Mouse (Mus musculus) ovary, postnatal 36 days (tissue): ENCODE results near the gene Tfap2b.

Experiments used
- DNase-seq: peaks from one replicate; pipeline ENCODE4 v3.0.0; 2022; ENCODE audit warnings: low spot score, mixed read lengths

Gene Tfap2b

GRCm38 (mm10) chr1:19208641-19209358 lies at the start of gene Tfap2b:
Gene Tfap2b (plus strand): TSS chr1:19208914.
- DNase-seq, result no peak

- no peak for DNase-seq
Measured at GRCm38 (mm10) chr1:19178742-19179397, 29.8 kb upstream of the Tfap2b start.

- DNase-seq, result no peak
Measured at GRCm38 (mm10) chr1:19205649-19206048, 3.1 kb upstream of the Tfap2b start.

- DNase-seq, result no peak
Measured at GRCm38 (mm10) chr1:19206194-19206593, 2.5 kb upstream of the Tfap2b start.

GRCm38 (mm10) chr1:19207611-19208010 lies 1.1 kb upstream of the Tfap2b start:
- DNase-seq, result no peak

- DNase-seq, result no peak
Measured at GRCm38 (mm10) chr1:19209359-19209745, 638 bp downstream of the Tfap2b start.

- no peak for DNase-seq
Measured at GRCm38 (mm10) chr1:19209776-19210175, 1.1 kb downstream of the Tfap2b start.

GRCm38 (mm10) chr1:19210215-19211032 lies 1.7 kb downstream of the Tfap2b start:
- no peak for DNase-seq

- DNase-seq, result no peak
Measured at GRCm38 (mm10) chr1:19211033-19211405, 2.3 kb downstream of the Tfap2b start.

- no peak for DNase-seq
Measured at GRCm38 (mm10) chr1:19211546-19212154, 2.9 kb downstream of the Tfap2b start.

GRCm38 (mm10) chr1:19212691-19213090 lies 4.0 kb downstream of the Tfap2b start:
- DNase-seq, result no peak

GRCm38 (mm10) chr1:19213171-19213570 lies 4.5 kb downstream of the Tfap2b start:
- DNase-seq, result no peak

GRCm38 (mm10) chr1:19213851-19214395 lies 5.2 kb downstream of the Tfap2b start:
- DNase-seq, result no peak

GRCm38 (mm10) chr1:19217391-19217790 lies 8.7 kb downstream of the Tfap2b start:
- DNase-seq, result no peak

- no peak for DNase-seq
Measured at GRCm38 (mm10) chr1:19218221-19218620, 9.5 kb downstream of the Tfap2b start.

GRCm38 (mm10) chr1:19219381-19219780 lies 10.7 kb downstream of the Tfap2b start:
- DNase-seq, result no peak

GRCm38 (mm10) chr1:19220564-19220963 lies 11.8 kb downstream of the Tfap2b start:
- no peak for DNase-seq

GRCm38 (mm10) chr1:19221601-19222000 lies 12.9 kb downstream of the Tfap2b start:
- no peak for DNase-seq

GRCm38 (mm10) chr1:19226699-19227098 lies 18.0 kb downstream of the Tfap2b start:
- DNase-seq, result no peak

- DNase-seq, result no peak
Measured at GRCm38 (mm10) chr1:19230926-19231573, 22.3 kb downstream of the Tfap2b start.

GRCm38 (mm10) chr1:19231574-19232080 lies 22.9 kb downstream of the Tfap2b start:
- DNase-seq, result no peak
